Mouse (Mus musculus) large intestine, adult 2 months (tissue): ENCODE measurements around the gene Gm45837. TPM values are rescaled to one million over a fixed set of nuclear protein-coding genes. Genes with fewer than 3 reads are reported as not detected.

ENCODE experiments used
- DNase-seq: peaks from one replicate; pipeline ENCODE4 v3.0.0-alpha.2; 2012; ENCODE audit warnings: low read depth, low spot score
- WGBS: fragments of 180-500 bp; shearing (Covaris S2); methylation state at CpG from one replicate; pipeline ENCODE4 v1.1.7; 2018; 5-methylcytosine and 5-hydroxymethylcytosine counted together
- polyA plus RNA-seq: library from polyadenylated mRNA; depleted of rRNA; stranded (reverse); fragments of >200 nt; gene quantifications from 2 replicates; pipeline ENCODE4 v1.2.3, GENCODE M21; 2012; rRNA removed

Gm45837 gene
- polyA plus RNA-seq: not detected in 2 replicates

DNA sequence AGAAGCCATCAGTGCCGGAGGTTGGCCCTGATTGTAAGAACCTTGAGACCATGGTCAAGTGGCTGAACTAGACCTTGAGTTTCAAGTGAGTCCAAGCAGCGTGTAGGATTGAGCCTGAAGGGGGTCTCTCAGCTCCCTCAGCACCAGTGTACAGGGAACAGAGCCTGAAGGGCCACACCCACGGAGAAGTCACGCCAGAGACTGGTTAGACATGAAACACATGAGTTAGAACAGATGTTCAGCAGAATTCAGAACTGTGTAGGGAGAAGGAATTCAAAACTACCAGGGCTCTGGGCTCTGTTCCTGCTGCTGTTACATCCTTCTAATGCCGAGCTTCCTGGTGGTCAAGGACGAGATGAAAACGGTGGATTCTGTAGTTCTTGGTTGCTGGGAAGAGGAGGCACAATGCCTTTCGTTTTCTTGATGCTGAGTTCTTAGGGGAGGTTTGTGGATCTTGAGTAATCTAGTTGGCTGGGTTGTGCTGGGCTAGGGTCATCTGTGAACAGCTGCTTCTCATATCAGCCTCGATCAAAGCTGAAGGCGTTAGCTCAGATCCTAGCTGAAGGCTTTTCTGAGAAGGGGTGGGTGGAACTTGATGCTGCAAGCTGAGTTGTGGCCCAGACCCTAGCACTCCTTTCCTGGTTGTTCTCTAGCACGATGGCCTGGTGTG, at the start of gene Gm45837:
Gm45837 (plus strand) TSS at position 620 of the 670 bp plus-strand sequence.
- 70% methylated on average over 11 of the region's 11 CpGs for WGBS
- DNase-seq: no peak

DNA sequence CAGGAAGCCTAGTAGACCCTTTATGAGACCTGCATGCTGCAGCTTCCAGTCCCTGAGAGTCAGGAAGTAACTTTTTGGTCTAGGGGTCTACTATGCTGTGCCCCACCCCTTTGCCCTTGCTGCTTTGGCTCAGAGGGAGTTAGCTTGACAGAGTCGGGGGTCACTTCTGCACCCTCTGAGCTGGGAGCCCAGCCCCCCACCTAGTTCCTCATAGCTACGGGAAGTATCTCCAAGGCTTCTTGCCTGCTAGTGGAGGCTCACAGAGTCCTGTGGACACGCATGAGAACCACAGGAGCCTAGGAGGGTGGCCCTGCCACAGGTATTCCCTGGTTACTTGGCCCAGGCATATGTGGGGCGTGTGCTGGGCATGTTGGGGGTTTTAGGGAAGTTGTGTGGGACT, 49.7 kb upstream of the Gm45837 start:
- no peak for DNase-seq
- WGBS: 68% methylated on average over 4 of the region's 4 CpGs

- WGBS: 17% methylated on average over 4 of the region's 4 CpGs
- no peak for DNase-seq
Measured at GRCm38 (mm10) chr7:101361767-101362166, 48.9 kb upstream of the Gm45837 start.

- WGBS: 50% methylated on average over 5 of the region's 5 CpGs
- DNase-seq: no peak
Measured at GRCm38 (mm10) chr7:101362791-101363191, 47.9 kb upstream of the Gm45837 start.

DNA sequence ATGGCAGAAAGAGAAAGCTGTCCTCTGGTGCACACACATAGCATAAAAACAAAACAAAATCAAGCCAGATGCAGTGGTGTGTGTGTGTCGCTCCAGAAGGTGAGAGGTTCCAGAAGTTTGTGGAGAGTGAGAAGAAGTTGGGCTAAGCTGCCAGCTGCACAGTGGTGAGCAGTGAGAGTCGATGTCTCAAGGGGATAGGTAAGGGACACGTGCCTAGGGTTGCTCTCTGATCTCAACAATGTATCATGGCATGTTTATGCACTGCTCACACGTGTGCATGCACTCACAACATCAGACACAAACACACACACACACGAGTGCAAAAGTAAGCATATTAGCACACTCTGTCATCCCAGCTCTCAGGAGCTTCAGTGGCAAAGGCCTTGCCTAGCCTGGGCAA, 46.8 kb upstream of the Gm45837 start:
- no peak for DNase-seq
- 65% methylated on average over 5 of the region's 5 CpGs for WGBS

- no peak for DNase-seq
Measured at GRCm38 (mm10) chr7:101367901-101368852, 42.5 kb upstream of the Gm45837 start.

GRCm38 (mm10) chr7:101369666-101370065, 41.0 kb upstream of the Gm45837 start:
- DNase-seq: no peak
- WGBS: 38% methylated on average over 7 of the region's 7 CpGs

More at GRCm38 (mm10) chr7:101367901-101368852, 42.5 kb upstream of the Gm45837 start:
- WGBS: 16% methylated on average over 11 of the region's 11 CpGs

DNA sequence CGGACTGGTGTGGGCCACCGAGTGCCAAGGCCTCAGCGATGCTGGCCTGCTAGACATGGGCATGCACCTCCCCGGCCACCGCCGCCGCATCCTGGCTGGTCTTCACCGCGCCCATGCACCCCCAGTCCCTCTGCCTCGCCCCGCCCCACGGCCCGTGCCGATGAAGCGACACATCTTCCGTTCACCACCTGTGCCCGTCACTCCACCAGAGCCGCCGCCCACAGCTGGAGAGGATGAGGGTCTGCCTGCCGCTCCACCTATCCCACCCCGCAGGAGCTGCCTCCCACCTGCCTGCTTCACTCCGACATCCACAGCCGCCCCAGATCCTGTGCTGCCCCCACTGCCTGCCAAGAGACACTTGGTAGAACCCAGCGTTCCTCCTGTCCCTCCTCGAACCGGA, 37.6 kb upstream of the Gm45837 start:
- WGBS: 92% methylated on average over 26 of the region's 26 CpGs
- DNase-seq: no peak

DNA sequence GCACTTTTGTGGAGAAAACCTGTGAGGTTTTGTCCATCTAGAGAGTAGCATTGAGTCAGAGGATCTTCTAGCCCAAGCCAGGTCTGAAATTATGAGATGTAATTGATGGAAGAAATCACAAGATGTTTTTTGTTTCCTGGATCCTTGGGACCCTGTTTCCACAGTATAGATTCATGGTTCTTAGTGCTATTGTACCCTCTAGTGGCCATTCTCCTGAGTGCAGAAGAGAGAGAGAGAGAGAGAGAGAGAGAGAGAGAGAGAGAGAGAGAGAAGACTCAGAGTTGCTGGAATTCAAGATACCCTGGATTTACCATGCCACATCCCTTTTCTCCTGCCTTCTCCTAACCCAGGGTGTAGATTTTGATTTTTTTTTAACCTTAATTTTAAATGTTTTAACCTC, 36.5 kb upstream of the Gm45837 start:
- DNase-seq: no peak

- 44% methylated on average over 10 of the region's 10 CpGs for WGBS
- DNase-seq: no peak
Measured at GRCm38 (mm10) chr7:101376701-101377340, 33.9 kb upstream of the Gm45837 start.

- 2% methylated on average over 7 of the region's 7 CpGs for WGBS
- DNase-seq: peak; percentile 69
Measured at GRCm38 (mm10) chr7:101377741-101378262, 32.9 kb upstream of the Gm45837 start.

DNA sequence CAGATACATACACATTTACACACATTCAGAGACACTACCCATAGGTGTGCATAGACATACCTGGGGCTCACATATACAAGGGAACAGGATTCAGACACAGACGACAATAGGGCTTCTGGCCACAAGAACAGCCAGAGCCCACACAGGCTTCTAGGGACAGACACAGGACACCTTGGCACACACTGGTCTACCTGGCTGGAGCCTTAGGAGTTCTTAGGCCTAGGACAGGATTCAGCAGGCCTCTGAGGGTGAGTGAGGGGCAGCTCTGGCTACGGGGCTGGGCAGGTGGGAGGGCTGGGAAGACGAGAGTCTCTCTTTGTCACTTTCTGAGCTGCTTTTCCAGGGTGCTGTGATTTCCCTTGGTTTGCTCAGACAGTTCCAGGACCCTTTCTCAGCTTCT, 32.4 kb upstream of the Gm45837 start:
- DNase-seq: no peak

GRCm38 (mm10) chr7:101378796-101379465, 31.8 kb upstream of the Gm45837 start:
- WGBS: 35% methylated on average over 5 of the region's 5 CpGs
- no peak for DNase-seq

More for the DNA sequence above, 32.4 kb upstream of the Gm45837 start:
- WGBS: 15% methylated on average over 3 of the region's 3 CpGs

- WGBS: 66% methylated on average over 2 of the region's 2 CpGs
- no peak for DNase-seq
Measured at GRCm38 (mm10) chr7:101379732-101380131, 31.0 kb upstream of the Gm45837 start.

GRCm38 (mm10) chr7:101381512-101381911, 29.2 kb upstream of the Gm45837 start:
- WGBS: 40% methylated on average over 6 of the region's 6 CpGs
- no peak for DNase-seq

- WGBS: 42% methylated on average over 8 of the region's 8 CpGs
- no peak for DNase-seq
Measured at GRCm38 (mm10) chr7:101382378-101382777, 28.3 kb upstream of the Gm45837 start.

- WGBS: 82% methylated on average over 3 of the region's 3 CpGs
- no peak for DNase-seq
Measured at GRCm38 (mm10) chr7:101383756-101384155, 26.9 kb upstream of the Gm45837 start.

- no peak for DNase-seq
- 61% methylated on average over 10 of the region's 10 CpGs for WGBS
Measured at GRCm38 (mm10) chr7:101384931-101385330, 25.8 kb upstream of the Gm45837 start.

- WGBS: 27% methylated on average over 6 of the region's 6 CpGs
- DNase-seq: no peak
Measured at GRCm38 (mm10) chr7:101385331-101385733, 25.4 kb upstream of the Gm45837 start.
